Mouse (Mus musculus) frontal cortex, postnatal 10 days (tissue): Measurements from ENCODE around the gene Cs.
A peak's percentile ranks its signal among the peaks of the same experiment; 100 is the strongest.

Source experiments
- DNase-seq, 2 experiments: peaks; one replicate each; pipeline ENCODE4 v3.0.0; 2022; ENCODE audit warnings: low spot score in 2 of 2, mixed read lengths in 1 of 2

Gene Cs

GRCm38 (mm10) chr10:128409692-128410559, 72.4 kb downstream of the Cs start:
- peak; percentile 96 to 97 for DNase-seq

- no peak for DNase-seq
Observed at GRCm38 (mm10) chr10:128410560-128410845, 73.0 kb downstream of the Cs start.

- DNase-seq, result peak; percentile 93 to 95
Observed at GRCm38 (mm10) chr10:128411211-128412054, 73.9 kb downstream of the Cs start, which contains the start of the genes Nabp2 and Rnf41. Gene Nabp2 (minus strand): TSS chr10:128411492. Gene Rnf41 (plus strand): TSS chr10:128411657.

- no peak for DNase-seq
Observed at GRCm38 (mm10) chr10:128412055-128412381, 74.5 kb downstream of the Cs start.
